Mouse (Mus musculus) lung, embryonic 16.5 days (tissue): Measurements from ENCODE around the gene Fam229b. TPM values are rescaled to one million over a fixed set of nuclear protein-coding genes. Genes with fewer than 3 reads are reported as not detected.

Experiments used
- ATAC-seq: fragments of 200-750 bp; cut with Nextera tagmentation; 2 replicates; pipeline ENCODE4 v1.8.0; 2017; ENCODE audit warnings: low read depth, mild to moderate bottlenecking, moderate library complexity
- H3K27ac ChIP-seq: fragments of 300-500 bp; sonication (generic); 2 replicates; pipeline ENCODE4 v1.5.1; 2014; ENCODE audit warnings: mild to moderate bottlenecking, control low read depth, low read length
- H3K27me3 ChIP-seq: fragments of 300-500 bp; sonication (generic); 2 replicates; pipeline ENCODE4 v1.6.1; 2014; ENCODE audit warnings: low read depth, low read length, mixed read lengths; ENCODE audit not compliant: control insufficient read depth, insufficient read depth
- H3K36me3 ChIP-seq: fragments of 300-500 bp; sonication (generic); 2 replicates; pipeline ENCODE4 v1.6.1; 2014; ENCODE audit warnings: low read length; ENCODE audit not compliant: control insufficient read depth, insufficient read depth
- H3K4me1 ChIP-seq: fragments of 300-500 bp; sonication (generic); replicated peaks from 2 replicates; pipeline ENCODE4 v1.6.1; 2014; ENCODE audit warnings: low read length, mixed read lengths; ENCODE audit not compliant: control insufficient read depth, insufficient read depth
- H3K4me2 ChIP-seq: fragments of 300-500 bp; sonication (generic); 2 replicates; pipeline ENCODE4 v1.6.1; 2014; ENCODE audit warnings: low read depth, low read length, control low read depth
- H3K4me3 ChIP-seq: fragments of 300-500 bp; sonication (generic); 2 replicates; pipeline ENCODE4 v1.5.1; 2014; ENCODE audit warnings: mild to moderate bottlenecking, low read length, control low read depth
- H3K9ac ChIP-seq: fragments of 300-500 bp; sonication (generic); 2 replicates; pipeline ENCODE4 v1.6.1; 2014; ENCODE audit warnings: low read length, control low read depth
- H3K9me3 ChIP-seq: fragments of 300-500 bp; sonication (generic); 2 replicates; pipeline ENCODE4 v1.6.1; 2016; ENCODE audit warnings: low read length; ENCODE audit not compliant: control insufficient read depth
- WGBS: fragments of 180-500 bp; shearing (Covaris S2); extraction: QIAGEN DNeasy Blood & Tissue Kit; methylation state at CpG from one replicate; pipeline ENCODE4 v1.1.7; 2014; 5-methylcytosine and 5-hydroxymethylcytosine counted together
- polyA plus RNA-seq: library from polyadenylated mRNA; unstranded; fragments of >200 nt; fragmentation: Nextera tagmentation; extraction: Ambion mirVana; gene quantifications from 2 replicates; pipeline ENCODE4 v1.2.1, GENCODE M21; 2015

Gene Fam229b
- 12.3 and 12.5 TPM in 2 replicates for polyA plus RNA-seq

GRCm38 (mm10) chr10:39133462-39134310, at the start of gene Fam229b, which contains the start of gene Tube1:
Gene Fam229b (minus strand): TSS chr10:39133914.
Gene Tube1 (plus strand): TSS chr10:39133976.
- 3% methylated on average over 47 of the region's 47 CpGs for WGBS
- peak within 1 kb of the TSS; percentile 69 for H3K4me3 ChIP-seq
- H3K4me1 ChIP-seq, result peaks cover 6% of the 10 kb centered on the region
- H3K4me2 ChIP-seq, result peak within 1 kb of the TSS; percentile 78
- H3K27me3 ChIP-seq, result no peaks in the 10 kb centered on the region
- H3K9me3 ChIP-seq, result no peaks in the 10 kb centered on the region
- no peaks in the 10 kb centered on the region for H3K36me3 ChIP-seq
- no peak within 1 kb of the TSS for H3K27ac ChIP-seq
- peak; percentile 93 for ATAC-seq
- peak within 1 kb of the TSS; percentile 78 for H3K9ac ChIP-seq

DNA sequence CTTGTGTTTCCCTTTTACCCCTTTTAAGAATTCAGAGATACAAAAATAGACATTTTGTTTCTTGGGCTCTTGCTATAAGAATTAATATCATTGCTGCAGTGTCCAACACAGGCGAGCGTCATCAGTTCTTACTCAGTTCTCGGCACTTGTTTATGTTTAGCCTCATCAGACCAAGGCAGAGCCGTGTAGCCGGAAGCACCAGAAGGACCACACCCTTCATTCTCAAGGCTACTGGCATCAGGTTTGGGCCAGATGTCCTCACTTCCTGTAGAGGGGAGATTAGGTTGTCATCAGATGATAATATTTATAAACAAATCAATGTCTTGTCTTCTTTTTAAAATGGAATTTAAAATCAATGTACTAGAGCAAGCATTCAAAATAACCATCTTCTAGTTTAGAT, 43.3 kb upstream of the Fam229b start:
- Histone ChIP-seq H3K9me3 (peaks cover 6% of the 10 kb centered on the region), H3K4me3 (no peak overlapping the region), H3K9ac (no peak overlapping the region), H3K27ac (no peak overlapping the region), H3K36me3 (no peaks in the 10 kb centered on the region), H3K4me2 (no peak overlapping the region), H3K27me3 (no peaks in the 10 kb centered on the region), H3K4me1 (peaks cover 12% of the 10 kb centered on the region)
- no peak for ATAC-seq
- WGBS, result 50% methylated on average over 5 of the region's 5 CpGs

- 7% methylated on average over 13 of the region's 13 CpGs for WGBS
- Histone ChIP-seq H3K4me1 (peaks cover 19% of the 10 kb centered on the region), H3K9ac (peak overlapping the region; percentile 42), H3K27me3 (no peaks in the 10 kb centered on the region), H3K4me2 (peak overlapping the region; percentile 78), H3K4me3 (peak overlapping the region; percentile 31), H3K36me3 (no peaks in the 10 kb centered on the region), H3K9me3 (peaks cover 5% of the 10 kb centered on the region), H3K27ac (peak overlapping the region; percentile 86)
- peak; percentile 10; the same call in 1 of the 2 replicates for ATAC-seq
Measured at GRCm38 (mm10) chr10:39173077-39173476, 39.4 kb upstream of the Fam229b start.

- peak overlapping the region; percentile 51 for H3K4me3 ChIP-seq
- no peak for ATAC-seq
- peaks cover 19% of the 10 kb centered on the region for H3K4me1 ChIP-seq
- no peaks in the 10 kb centered on the region for H3K36me3 ChIP-seq
- peak overlapping the region; percentile 78 for H3K4me2 ChIP-seq
- no peaks in the 10 kb centered on the region; the same call in 1 of the 2 replicates for H3K27me3 ChIP-seq
- H3K27ac ChIP-seq, result peak overlapping the region; percentile 86
- peak overlapping the region; percentile 42 for H3K9ac ChIP-seq
- 61% methylated on average over 6 of the region's 6 CpGs for WGBS
- H3K9me3 ChIP-seq, result peaks cover 1% of the 10 kb centered on the region; the same call in 1 of the 2 replicates
Measured at GRCm38 (mm10) chr10:39172540-39172931, 38.8 kb upstream of the Fam229b start.

DNA sequence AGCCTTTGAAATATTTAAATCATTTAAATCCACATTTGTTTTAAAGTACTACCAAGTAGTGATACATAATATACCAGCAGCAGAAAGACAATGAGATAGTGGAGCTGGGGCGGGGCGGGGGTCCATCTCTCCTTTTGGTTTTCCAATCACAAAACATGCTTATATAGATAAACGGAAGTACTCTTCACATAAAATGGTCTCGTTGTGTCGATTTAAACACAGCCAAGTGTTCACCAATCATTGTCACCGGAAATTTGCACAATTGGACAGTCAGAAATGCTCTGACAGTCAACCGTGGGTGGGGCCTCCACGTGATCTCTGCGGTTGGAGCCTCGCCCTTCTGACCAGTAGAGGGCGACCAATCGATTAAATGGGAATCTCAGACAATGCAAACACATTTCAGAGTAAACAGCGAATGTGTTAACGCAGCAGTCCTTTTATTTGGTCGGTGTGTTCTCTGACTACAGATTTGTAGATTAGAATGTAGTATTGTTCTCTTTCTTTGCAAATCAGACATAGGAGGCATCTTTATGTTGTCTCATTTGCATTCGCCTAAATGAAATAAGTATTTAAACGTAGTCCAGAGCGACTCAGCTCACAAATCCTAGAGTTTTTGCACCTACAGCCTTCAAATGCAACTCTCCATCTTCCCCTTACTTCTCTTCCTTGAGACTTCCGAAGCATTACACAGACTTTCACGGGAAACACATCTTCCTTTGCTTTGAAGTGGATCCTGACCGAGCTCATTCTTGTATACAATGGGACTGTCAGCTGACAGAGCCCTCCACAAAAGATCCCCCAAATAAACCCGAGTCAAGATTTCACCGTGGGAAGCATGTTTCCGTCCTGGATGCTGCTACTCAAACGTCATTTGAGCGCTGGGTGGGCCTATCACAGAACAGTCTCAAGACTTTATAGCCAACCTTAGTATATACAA, 38.2 kb upstream of the Fam229b start:
- 12% methylated on average over 26 of the region's 26 CpGs for WGBS
- peak overlapping the region; percentile 60 for H3K9ac ChIP-seq

GRCm38 (mm10) chr10:39171134-39171533, 37.4 kb upstream of the Fam229b start:
- no peaks in the 10 kb centered on the region for H3K36me3 ChIP-seq
- H3K27ac ChIP-seq, result peak overlapping the region; percentile 86
- no peaks in the 10 kb centered on the region; the same call in 1 of the 2 replicates for H3K27me3 ChIP-seq
- no peaks in the 10 kb centered on the region for H3K9me3 ChIP-seq
- under 1% methylated on average over 19 of the region's 19 CpGs for WGBS
- peaks cover 22% of the 10 kb centered on the region for H3K4me1 ChIP-seq
- peak overlapping the region; percentile 51 for H3K4me3 ChIP-seq
- peak overlapping the region; percentile 78 for H3K4me2 ChIP-seq
- H3K9ac ChIP-seq, result peak overlapping the region; percentile 60
- ATAC-seq, result peak; percentile 90

More for the DNA sequence above, 38.2 kb upstream of the Fam229b start:
- peak overlapping the region; percentile 78 for H3K4me2 ChIP-seq
- H3K27me3 ChIP-seq, result no peaks in the 10 kb centered on the region; the same call in 1 of the 2 replicates
- H3K4me1 ChIP-seq, result peaks cover 19% of the 10 kb centered on the region
- H3K4me3 ChIP-seq, result peak overlapping the region; percentile 51
- H3K36me3 ChIP-seq, result no peaks in the 10 kb centered on the region
- peak overlapping the region; percentile 86 for H3K27ac ChIP-seq
- H3K9me3 ChIP-seq, result no peaks in the 10 kb centered on the region
- ATAC-seq, result peak; percentile 79

- peaks cover 22% of the 10 kb centered on the region for H3K4me1 ChIP-seq
- H3K4me2 ChIP-seq, result peak overlapping the region; percentile 78
- no peaks in the 10 kb centered on the region; the same call in 1 of the 2 replicates for H3K27me3 ChIP-seq
- H3K36me3 ChIP-seq, result no peaks in the 10 kb centered on the region
- no peaks in the 10 kb centered on the region for H3K9me3 ChIP-seq
- ATAC-seq, result no peak
- H3K4me3 ChIP-seq, result no peak overlapping the region
- H3K27ac ChIP-seq, result no peak overlapping the region
- 9% methylated on average over 6 of the region's 6 CpGs for WGBS
- H3K9ac ChIP-seq, result no peak overlapping the region
Measured at GRCm38 (mm10) chr10:39170706-39171105, 37.0 kb upstream of the Fam229b start.

DNA sequence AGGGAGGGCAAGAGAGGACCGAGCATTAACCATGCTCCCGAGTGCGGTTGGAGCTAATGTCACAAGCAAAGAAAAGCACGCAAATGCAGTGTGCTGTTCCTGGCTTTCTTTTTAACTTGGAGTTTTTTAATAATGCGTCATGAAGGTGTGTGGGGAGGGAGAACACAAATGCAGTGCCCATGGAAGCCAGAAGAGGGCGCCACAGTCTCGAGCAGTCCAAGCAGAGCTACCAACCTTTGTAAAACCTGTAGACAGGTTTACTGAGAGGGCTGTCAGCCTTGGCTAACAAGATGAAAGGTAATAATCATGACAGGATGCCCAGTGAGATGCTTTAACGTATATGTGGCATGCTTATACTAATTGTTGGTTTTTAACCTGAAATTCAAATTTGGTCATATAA, 36.5 kb upstream of the Fam229b start:
- 12% methylated on average over 8 of the region's 8 CpGs for WGBS
- H3K27me3 ChIP-seq, result no peaks in the 10 kb centered on the region; the same call in 1 of the 2 replicates
- no peaks in the 10 kb centered on the region for H3K9me3 ChIP-seq
- H3K4me3 ChIP-seq, result no peak overlapping the region
- peaks cover 22% of the 10 kb centered on the region for H3K4me1 ChIP-seq
- ATAC-seq, result no peak
- H3K36me3 ChIP-seq, result no peaks in the 10 kb centered on the region
- no peak overlapping the region for H3K9ac ChIP-seq
- H3K4me2 ChIP-seq, result peak overlapping the region; percentile 3; the same call in 1 of the 2 replicates
- H3K27ac ChIP-seq, result no peak overlapping the region
